Mouse (Mus musculus): ENCODE measurements around the gene Cyp2c37. TPM values are rescaled to one million over a fixed set of nuclear protein-coding genes. Genes with fewer than 3 reads are reported as not detected.
"Not testable (repeated sequence)": the region's sequence is repeated elsewhere in the genome, so short reads cannot be mapped to it uniquely, and the experiment has no call there.

The Cyp2c37 gene
- total RNA-seq (2021) = under 1 TPM in 1 of 2 experiments, not detected in 1; 0.23 TPM
- long read RNA-seq, experiment 1 = 0 reads
- long read RNA-seq, experiment 2 = 0 reads

DNA sequence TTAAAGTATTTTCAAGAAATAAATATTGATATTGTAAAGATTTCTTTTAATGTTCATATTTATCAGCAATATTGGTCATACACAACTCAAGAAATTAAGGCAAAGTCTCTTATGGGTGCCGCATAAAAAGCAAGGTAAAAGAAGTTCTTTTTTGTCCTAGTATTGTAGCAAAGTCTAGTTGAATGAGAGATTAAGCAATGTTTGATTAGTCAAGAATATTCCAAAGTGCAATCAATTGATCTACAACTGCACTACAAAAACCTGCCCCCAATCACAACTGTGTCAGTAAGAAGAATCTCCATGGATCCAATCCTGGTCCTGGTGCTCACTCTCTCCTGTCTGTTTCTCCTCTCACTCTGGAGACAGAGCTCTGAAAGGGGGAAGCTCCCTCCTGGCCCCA is at the start of gene Cyp2c37:
Cyp2c37 (plus strand) TSS at position 285 of the 400 bp plus-strand sequence.
- DNase-seq (ENCODE audit: low spot score in 2 of 2) = not testable (repeated sequence)

DNA sequence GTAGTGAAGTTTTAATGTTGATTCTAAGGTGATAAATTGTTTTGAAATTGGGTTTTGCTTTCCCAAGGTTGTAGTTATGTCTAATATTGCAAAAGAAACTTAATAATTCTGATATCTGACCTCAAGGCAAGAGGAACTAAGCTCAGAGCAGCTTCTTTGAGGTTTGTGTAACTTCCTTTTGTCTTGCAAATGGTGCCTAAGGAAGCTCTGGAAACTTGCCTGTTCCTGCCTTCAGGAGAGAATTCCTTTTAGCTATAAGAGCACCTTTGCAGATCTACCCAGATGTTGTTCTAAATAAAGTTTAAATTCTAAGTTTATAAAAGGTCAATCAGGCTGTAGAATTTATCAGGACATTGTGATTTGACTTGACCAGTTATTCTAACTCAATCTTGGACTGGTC is 31.4 kb upstream of the Cyp2c37 start:
- DNase-seq (ENCODE audit: low spot score in 2 of 2) = not testable (repeated sequence)

DNA sequence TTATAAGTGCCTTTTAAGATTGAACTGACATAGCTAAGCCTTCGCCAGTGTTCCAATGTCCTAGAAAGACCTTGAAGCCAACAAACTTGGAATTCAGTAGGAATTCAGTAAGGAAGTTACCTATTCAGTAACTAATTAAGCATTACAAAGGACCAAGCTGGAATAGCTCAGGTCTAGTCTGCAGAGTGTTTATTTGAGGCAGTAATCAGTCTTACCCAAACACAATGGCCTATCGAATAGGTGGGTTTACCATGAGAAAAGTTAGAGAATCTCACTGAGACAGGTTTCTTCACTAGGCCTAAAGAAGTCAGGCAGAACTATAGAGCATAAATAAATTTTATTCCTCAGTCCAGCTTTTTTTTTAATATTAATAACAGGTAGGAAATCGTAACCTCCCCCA is 21.1 kb upstream of the Cyp2c37 start:
- not testable (repeated sequence) for DNase-seq (ENCODE audit: low spot score in 2 of 2)

DNA sequence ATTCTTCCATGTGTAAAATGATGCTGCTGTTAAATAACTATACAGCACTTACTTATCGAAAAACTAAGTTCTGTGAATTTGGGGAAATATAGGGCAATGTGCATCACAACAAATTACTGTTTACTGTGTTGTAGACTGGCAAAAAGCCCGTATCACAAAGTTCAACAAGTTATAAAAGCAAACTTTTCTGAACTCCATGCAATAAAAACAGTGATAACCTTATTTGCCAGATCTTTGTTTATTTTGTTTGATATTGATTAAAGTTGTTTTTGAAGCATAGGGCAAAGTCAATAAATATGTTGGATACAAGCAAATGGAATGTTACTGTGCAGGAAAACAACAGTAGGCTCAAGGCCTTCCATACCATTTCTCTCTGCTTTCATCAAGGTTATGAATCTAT is 2.8 kb upstream of the Cyp2c37 start:
- no peak for DNase-seq (ENCODE audit: low spot score in 2 of 2)

Other genes with a start within 250 kb of the Cyp2c37 start
- not detected for gene Cyp2c40, start 179.6 kb upstream of the Cyp2c37 start, total RNA-seq (2021)
- gene Cyp2c69, start 105.6 kb upstream of the Cyp2c37 start, total RNA-seq (2021) = under 1 TPM in 1 of 2 experiments, not detected in 1; 0.30 TPM
- gene Cyp2c54, start 81.4 kb downstream of the Cyp2c37 start, total RNA-seq (2021) = not detected
- gene Cyp2c50, start 97.3 kb downstream of the Cyp2c37 start, total RNA-seq (2021) = under 1 TPM in 1 of 2 experiments, not detected in 1; 0.23 TPM
- under 1 TPM; 0.38 to 0.53 TPM for gene Cyp2c70, start 194.9 kb downstream of the Cyp2c37 start, total RNA-seq (2021)